Mouse (Mus musculus) midbrain, embryonic 11.5 days (tissue): Measurements from ENCODE around the gene Pigv. TPM values are rescaled to one million over a fixed set of nuclear protein-coding genes. Genes with fewer than 3 reads are reported as not detected.

Experiments used
- ATAC-seq: fragments of 200-750 bp; cut with Nextera tagmentation; 2 replicates; pipeline ENCODE4 v1.8.0; 2017; ENCODE audit warnings: moderate TSS enrichment, moderate library complexity; ENCODE audit not compliant: low FRiP score
- DNase-seq: peaks from one replicate; pipeline ENCODE4 v3.0.0; 2015; ENCODE audit warnings: low spot score; ENCODE audit errors: missing footprints
- H3K27ac ChIP-seq: fragments of 300-500 bp; sonication (generic); 2 replicates; pipeline ENCODE4 v1.5.1; 2014; ENCODE audit warnings: low read depth, low read length
- H3K27me3 ChIP-seq: fragments of 300-500 bp; sonication (generic); 2 replicates; pipeline ENCODE4 v1.6.1; 2014; ENCODE audit warnings: mild to moderate bottlenecking, low read length, moderate library complexity, mixed read lengths; ENCODE audit not compliant: control insufficient read depth, insufficient read depth
- H3K36me3 ChIP-seq: fragments of 300-500 bp; sonication (generic); 2 replicates; pipeline ENCODE4 v1.6.1; 2014; ENCODE audit warnings: mild to moderate bottlenecking, low read length, moderate library complexity, mixed read lengths; ENCODE audit not compliant: control insufficient read depth, insufficient read depth
- H3K4me1 ChIP-seq: fragments of 300-500 bp; sonication (generic); 2 replicates; pipeline ENCODE4 v1.6.1; 2014; ENCODE audit warnings: low read length; ENCODE audit not compliant: control insufficient read depth, insufficient read depth
- H3K4me2 ChIP-seq: fragments of 300-500 bp; sonication (generic); 2 replicates; pipeline ENCODE4 v1.6.1; 2014; ENCODE audit warnings: mild to moderate bottlenecking, moderate library complexity
- H3K4me3 ChIP-seq: fragments of 300-500 bp; sonication (generic); 2 replicates; pipeline ENCODE4 v1.5.1; 2014; ENCODE audit warnings: low read depth, low read length
- H3K9ac ChIP-seq: fragments of 300-500 bp; sonication (generic); 2 replicates; pipeline ENCODE4 v1.6.1; 2014; ENCODE audit warnings: low read length
- H3K9me3 ChIP-seq: fragments of 300-500 bp; sonication (generic); 2 replicates; pipeline ENCODE4 v1.6.1; 2016; ENCODE audit warnings: low read length; ENCODE audit not compliant: control insufficient read depth
- WGBS: fragments of 180-500 bp; shearing (Covaris S2); extraction: QIAGEN DNeasy Blood & Tissue Kit; methylation state at CpG from one replicate; pipeline ENCODE4 v1.1.7; 2014; 5-methylcytosine and 5-hydroxymethylcytosine counted together
- polyA plus RNA-seq: library from polyadenylated mRNA; unstranded; fragments of >200 nt; fragmentation: Nextera tagmentation; extraction: Ambion mirVana; gene quantifications from 2 replicates; pipeline ENCODE4 v1.2.1, GENCODE M21; 2014

Gene Pigv
- polyA plus RNA-seq, 1 experiment from 2014 or later = 12.4 TPM

DNA sequence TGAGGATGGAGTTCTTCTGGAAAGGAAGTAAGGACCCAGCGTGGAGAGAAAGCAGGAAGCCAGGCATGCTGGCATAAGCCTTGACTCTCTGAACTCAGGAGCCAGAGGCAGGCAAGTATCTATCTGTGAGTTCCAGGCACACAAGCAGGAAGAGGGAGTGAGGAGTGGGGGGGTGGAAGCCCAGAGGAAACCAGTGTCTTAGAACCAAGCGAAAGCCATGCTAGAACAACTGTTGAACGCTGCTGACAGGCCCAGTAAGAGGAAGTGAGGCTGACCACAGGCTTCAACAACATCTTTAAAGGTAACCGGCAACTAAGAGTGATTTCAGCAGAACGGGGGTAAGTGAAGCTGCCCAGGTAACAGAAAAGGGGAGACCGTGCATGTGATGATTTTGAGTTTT, 6.2 kb downstream of the Pigv start:
- H3K27ac ChIP-seq = no peak overlapping the region
- no peak overlapping the region for H3K9ac ChIP-seq
- WGBS = 89% methylated on average over 6 of the region's 6 CpGs
- H3K4me3 ChIP-seq = no peak overlapping the region
- H3K9me3 ChIP-seq = no peaks in the 10 kb centered on the region
- no peaks in the 10 kb centered on the region; the same call in 1 of the 2 replicates for H3K36me3 ChIP-seq
- H3K4me1 ChIP-seq = peaks cover 7% of the 10 kb centered on the region
- H3K27me3 ChIP-seq = no peaks in the 10 kb centered on the region
- no peak overlapping the region for H3K4me2 ChIP-seq
- no peak for DNase-seq
- ATAC-seq = no peak

DNA sequence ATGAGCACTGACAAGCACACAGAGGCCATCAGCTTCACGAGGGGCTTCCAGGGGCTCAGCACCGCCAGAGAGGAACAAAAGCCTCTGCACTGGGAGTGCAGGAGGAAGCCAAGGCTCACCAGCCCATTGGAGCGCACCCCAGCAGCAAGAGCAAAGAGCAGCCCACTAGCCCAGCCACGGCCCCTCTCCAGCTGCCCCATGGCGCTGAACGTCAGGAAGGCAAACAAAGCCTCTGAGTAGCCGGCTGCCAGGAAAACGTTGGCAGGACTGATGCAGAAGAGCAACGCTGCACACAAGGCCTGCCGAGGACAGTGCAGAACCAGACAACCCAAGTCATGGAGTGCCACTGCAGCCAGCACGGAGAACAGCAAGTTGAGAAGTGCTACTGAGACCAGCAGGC, 7.3 kb downstream of the Pigv start:
- Histone ChIP-seq H3K4me3 (no peak overlapping the region), H3K4me2 (no peak overlapping the region), H3K9ac (peak overlapping the region; percentile 9; the same call in 1 of the 2 replicates), H3K9me3 (no peaks in the 10 kb centered on the region), H3K27me3 (no peaks in the 10 kb centered on the region), H3K4me1 (peaks cover 9% of the 10 kb centered on the region), H3K27ac (no peak overlapping the region), H3K36me3 (no peaks in the 10 kb centered on the region; the same call in 1 of the 2 replicates)
- WGBS = 52% methylated on average over 11 of the region's 11 CpGs
- DNase-seq (no peak), ATAC-seq (no peak)

DNA sequence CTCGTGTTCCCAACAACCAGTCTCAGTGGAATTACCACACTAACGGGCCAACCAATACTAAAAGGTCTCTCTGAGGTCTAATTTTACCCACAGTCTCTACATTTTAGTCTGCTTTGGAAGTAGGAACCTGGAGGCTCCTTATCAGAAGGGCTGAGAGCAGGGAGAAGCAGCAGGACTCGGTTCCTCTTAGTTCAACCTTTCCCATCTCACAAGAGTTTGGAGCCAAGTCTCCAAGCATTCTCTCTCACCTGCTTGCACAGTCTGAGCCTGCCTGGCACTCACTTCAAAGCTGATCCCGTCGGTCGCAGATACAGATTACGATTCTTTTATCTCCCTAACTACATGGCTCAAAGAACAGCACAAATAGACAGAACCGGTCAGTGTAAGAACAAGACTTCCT, 9.5 kb downstream of the Pigv start:
- Histone ChIP-seq H3K27me3 (no peaks in the 10 kb centered on the region), H3K36me3 (no peaks in the 10 kb centered on the region; the same call in 1 of the 2 replicates), H3K27ac (no peak overlapping the region), H3K9ac (no peak overlapping the region), H3K4me1 (peaks cover 14% of the 10 kb centered on the region), H3K4me3 (no peak overlapping the region), H3K9me3 (no peaks in the 10 kb centered on the region), H3K4me2 (no peak overlapping the region)
- no peak for ATAC-seq
- 86% methylated on average over 8 of the region's 8 CpGs for WGBS
- peak; percentile 28 for DNase-seq

DNA sequence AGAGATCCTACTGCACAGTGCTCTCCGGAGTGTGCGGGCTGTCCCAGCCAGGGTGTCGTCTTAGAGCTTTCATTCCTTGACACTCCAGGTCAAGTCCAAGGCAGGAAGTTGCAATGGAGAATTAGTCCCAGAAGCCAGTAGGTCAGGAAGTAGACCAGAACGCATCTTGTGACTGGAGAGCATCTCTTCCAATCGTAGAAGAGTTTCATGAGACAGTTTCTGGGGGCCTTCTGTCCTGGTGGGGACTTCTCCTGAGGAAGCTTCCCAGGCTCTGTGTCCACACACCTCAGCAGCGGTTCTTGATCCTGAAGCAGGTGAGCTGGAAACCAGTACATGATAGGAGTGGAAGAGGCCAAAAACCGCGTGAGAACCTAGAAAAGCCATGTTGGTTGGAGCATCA, 10.0 kb downstream of the Pigv start:
- Histone ChIP-seq H3K9ac (no peak overlapping the region), H3K4me2 (no peak overlapping the region), H3K4me1 (peaks cover 14% of the 10 kb centered on the region), H3K36me3 (no peaks in the 10 kb centered on the region; the same call in 1 of the 2 replicates), H3K27ac (no peak overlapping the region), H3K27me3 (no peaks in the 10 kb centered on the region), H3K9me3 (no peaks in the 10 kb centered on the region), H3K4me3 (no peak overlapping the region)
- ATAC-seq (no peak), DNase-seq (peak; percentile 77)
- WGBS = 92% methylated on average over 8 of the region's 8 CpGs

DNA sequence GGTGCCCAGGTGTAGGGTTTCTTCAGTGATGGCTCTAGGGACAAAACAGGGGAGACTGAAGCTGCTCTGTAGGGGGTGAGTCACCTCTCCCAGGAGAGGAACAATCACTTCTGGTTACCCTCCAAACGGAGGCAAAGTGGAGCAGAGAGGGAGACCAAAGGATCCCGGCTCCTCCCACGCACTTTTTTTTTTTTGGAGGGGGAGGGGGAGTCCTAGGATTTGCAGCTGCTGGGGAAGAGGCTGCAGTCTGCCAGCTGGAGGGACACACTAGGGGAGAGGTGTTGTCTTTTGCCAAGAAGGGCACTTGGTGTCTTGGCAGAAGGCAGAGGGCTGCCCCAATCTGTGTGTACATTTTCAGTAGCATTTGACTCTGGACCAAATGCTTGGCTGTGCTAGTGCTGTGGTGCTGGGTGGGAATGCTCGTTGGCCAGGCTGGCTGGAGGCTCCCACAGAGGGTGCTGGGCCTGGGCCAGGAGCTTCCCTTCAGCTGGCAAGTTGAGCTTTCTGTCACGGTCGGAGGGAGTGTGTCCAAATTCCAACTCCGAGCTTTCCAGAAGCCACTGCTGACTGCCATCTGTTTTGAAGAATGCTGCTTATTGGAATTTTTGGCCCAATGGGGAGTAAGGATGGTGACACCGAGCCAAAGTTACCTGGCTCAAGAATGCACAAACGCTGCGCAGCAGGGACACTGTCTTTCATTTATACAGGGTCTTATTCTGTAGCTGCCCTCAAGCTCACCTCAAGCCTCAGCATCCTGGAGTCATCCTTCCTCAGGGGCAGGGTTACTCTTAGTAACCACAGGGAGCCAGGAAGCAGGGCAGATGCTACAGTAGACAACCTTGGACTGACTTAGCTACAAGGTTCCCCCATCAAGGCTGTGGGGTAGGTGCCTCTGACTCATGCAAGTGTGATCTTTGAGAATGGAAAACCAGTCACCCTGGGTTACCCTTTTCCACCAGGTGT, 12.0 kb downstream of the Pigv start:
- H3K27ac ChIP-seq = no peak overlapping the region; the same call in 1 of the 2 replicates
- DNase-seq (peak; percentile 85), ATAC-seq (no peak)
- H3K27me3 ChIP-seq = no peaks in the 10 kb centered on the region
- H3K36me3 ChIP-seq = no peaks in the 10 kb centered on the region; the same call in 1 of the 2 replicates
- H3K4me1 ChIP-seq = peaks cover 14% of the 10 kb centered on the region
- no peak overlapping the region; the same call in 1 of the 2 replicates for H3K4me2 ChIP-seq
- H3K9me3 ChIP-seq = no peaks in the 10 kb centered on the region
- 25% methylated on average over 10 of the region's 10 CpGs for WGBS
- no peak overlapping the region for H3K4me3 ChIP-seq
- H3K9ac ChIP-seq = peak overlapping the region; percentile 1; the same call in 1 of the 2 replicates

DNA sequence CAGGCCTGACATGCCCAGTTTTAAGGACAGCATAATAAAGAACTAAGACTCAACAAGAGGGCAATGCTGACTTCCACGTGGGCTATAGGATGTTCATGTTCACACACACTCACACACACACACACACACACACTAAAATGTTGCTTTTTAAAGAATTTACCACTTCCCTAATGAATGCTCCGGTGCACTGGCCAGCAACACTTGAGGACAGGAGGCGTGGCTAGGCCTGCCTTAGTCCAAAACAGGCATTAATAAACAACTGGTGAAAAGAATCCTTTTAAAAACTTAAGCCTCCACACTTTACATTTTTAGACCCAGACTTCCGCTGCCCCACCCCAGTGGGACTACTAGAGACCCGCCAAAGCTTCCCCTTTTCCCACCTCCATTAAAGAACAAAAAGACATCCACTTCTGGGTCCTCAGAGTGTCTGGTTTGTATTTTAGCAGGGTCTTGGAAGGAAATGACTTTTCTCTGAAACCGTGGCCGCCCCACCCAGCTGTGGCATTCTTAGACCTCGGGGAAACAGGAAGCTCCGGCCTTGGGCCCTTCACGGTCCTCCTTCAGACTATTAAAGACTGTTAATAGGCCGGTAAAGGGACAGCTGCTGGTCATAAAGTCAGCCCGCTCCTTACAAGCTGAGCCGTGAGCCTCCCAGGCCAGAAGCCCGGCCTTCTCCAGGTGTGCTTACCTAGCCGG, 12.8 kb downstream of the Pigv start:
- peak overlapping the region; percentile 1; the same call in 1 of the 2 replicates for H3K9ac ChIP-seq
- H3K4me1 ChIP-seq = peaks cover 9% of the 10 kb centered on the region
- no peaks in the 10 kb centered on the region for H3K9me3 ChIP-seq
- H3K4me3 ChIP-seq = no peak overlapping the region
- no peaks in the 10 kb centered on the region; the same call in 1 of the 2 replicates for H3K36me3 ChIP-seq
- DNase-seq (peak; percentile 82), ATAC-seq (no peak)
- H3K27me3 ChIP-seq = no peaks in the 10 kb centered on the region
- 16% methylated on average over 15 of the region's 15 CpGs for WGBS
- no peak overlapping the region; the same call in 1 of the 2 replicates for H3K4me2 ChIP-seq
- H3K27ac ChIP-seq = no peak overlapping the region; the same call in 1 of the 2 replicates

DNA sequence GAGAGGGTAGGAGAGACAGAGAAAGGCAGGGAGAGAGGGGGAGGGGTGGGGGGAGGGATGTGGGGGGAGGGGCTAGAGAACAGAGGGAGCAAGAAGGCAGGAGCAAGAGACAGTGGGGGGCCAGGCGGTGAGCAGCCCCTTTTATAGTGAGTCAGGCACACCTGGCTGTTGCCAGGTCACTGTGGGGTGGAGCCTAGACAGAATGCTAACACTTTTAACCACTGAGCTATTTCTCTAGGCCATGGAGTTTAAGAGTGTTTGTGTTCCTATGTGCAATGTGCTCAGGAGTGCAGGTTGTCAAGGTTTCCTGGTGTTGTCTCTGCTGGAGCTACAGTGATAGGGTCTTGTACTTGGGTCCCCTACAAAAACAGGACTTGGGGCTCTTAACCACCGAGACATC, 13.7 kb downstream of the Pigv start:
- ATAC-seq (no peak), DNase-seq (no peak)
- Histone ChIP-seq H3K9me3 (no peaks in the 10 kb centered on the region), H3K27me3 (no peaks in the 10 kb centered on the region), H3K4me3 (no peak overlapping the region), H3K27ac (no peak overlapping the region), H3K4me1 (peaks cover 9% of the 10 kb centered on the region), H3K9ac (no peak overlapping the region), H3K36me3 (no peaks in the 10 kb centered on the region; the same call in 1 of the 2 replicates), H3K4me2 (no peak overlapping the region)
- WGBS = 37% methylated on average over 2 of the region's 2 CpGs

DNA sequence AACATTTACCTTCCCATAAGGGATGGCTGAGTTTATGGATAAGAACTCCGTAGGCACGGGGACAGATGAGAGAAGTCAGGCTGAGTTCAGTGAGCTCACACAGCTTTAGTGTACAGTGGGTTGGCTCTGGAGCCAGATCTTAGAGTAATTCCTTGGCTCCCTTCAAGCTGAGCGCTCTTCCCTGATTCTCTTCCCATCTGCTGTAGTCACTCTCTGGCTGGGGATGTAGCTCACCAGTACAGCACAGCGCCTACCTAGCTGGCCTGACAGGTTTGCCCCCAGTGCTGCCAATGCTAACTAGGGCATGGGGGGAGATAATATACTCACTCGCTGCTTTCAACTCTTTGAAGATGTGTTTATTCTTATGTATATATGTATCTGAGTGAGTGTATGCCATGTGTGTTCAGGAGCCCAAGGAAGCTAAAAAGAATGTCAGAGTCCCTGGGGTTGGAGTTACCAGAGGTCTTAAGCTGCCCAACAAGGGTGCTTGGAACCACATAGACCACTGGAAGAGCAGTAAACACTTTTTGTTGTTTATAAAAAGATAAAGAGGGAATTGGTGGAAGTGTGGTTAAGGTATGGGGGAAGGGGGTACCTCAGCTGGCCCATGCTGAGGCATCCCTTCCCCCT, 14.5 kb downstream of the Pigv start:
- peaks cover 9% of the 10 kb centered on the region for H3K4me1 ChIP-seq
- 45% methylated on average over 5 of the region's 5 CpGs for WGBS
- no peak for DNase-seq
- no peak overlapping the region for H3K4me3 ChIP-seq
- no peak for ATAC-seq
- H3K36me3 ChIP-seq = no peaks in the 10 kb centered on the region; the same call in 1 of the 2 replicates
- no peaks in the 10 kb centered on the region for H3K27me3 ChIP-seq
- no peak overlapping the region for H3K9ac ChIP-seq
- H3K27ac ChIP-seq = no peak overlapping the region
- H3K9me3 ChIP-seq = no peaks in the 10 kb centered on the region
- no peak overlapping the region for H3K4me2 ChIP-seq
